Mouse (Mus musculus): ENCODE measurements around the gene Eef1akmt1. TPM values are rescaled to one million over a fixed set of nuclear protein-coding genes. Genes with fewer than 3 reads are reported as not detected.
A peak's percentile ranks its signal among the peaks of the same experiment; 100 is the strongest.

The Eef1akmt1 gene
- 16.7 and 18.1 TPM in 2 replicates for total RNA-seq (2017)

- ATAC-seq (replicated peaks; ENCODE audit: low read depth, poor library complexity, severe bottlenecking), result peak; percentile 99
These were observed at the start of gene Eef1akmt1 for GRCm38 (mm10) chr14:57571155-57572133. Gene Eef1akmt1, minus strand, starts transcription at chr14:57571612.

DNA sequence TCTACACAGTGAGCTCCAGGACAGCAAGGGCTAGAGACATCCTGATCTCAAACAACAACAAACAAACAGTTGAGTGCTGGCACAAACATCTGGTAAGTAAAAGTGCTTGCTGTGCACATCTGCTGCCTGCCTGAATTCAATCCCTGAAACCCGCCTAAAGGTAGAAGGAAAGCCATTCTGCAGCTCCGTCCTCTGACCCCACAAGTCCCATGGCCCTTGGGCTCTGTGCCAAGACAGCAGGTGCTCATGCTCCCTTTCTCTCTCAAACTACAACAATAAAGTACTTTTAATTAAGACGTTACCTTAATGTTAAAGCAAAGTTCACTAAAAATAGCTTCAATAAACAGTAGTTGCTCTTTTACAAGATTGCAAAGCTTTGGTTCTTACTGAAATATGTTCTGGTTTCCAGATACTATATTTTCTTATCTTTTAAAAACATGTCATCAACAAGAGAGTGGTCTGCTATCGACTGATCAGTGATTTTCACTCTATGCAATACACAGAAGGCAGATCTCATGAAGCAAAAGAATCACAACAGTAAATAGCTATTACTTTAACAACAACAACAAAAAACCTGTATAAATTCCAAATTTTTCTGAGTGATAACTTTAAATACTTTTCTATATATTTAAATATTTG, 49.3 kb upstream of the Eef1akmt1 start:
- ATAC-seq (replicated peaks; ENCODE audit: low read depth, poor library complexity, severe bottlenecking), result no peak

GRCm38 (mm10) chr14:57619487-57619886, 48.1 kb upstream of the Eef1akmt1 start:
- peak; percentile 89 for ATAC-seq (replicated peaks; ENCODE audit: low read depth, poor library complexity, severe bottlenecking)

DNA sequence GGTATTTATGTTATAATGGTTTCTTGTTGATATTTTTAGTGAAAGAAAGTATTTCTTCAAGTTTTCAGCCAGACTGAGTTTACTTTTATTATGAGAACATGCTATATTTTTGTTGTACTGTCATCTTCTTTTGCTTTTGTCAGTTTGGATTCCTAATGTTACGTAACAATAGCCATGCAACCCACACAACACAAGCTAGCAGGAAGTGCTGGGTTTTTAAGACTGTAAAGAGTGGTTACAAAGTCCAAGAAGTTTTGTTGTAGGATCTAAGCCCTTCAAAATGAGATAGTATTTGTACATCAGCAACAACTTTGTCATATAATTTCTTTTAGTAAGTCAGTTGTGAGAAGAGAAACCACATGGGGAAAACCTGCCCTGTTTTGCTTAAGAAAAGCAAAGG, 46.3 kb upstream of the Eef1akmt1 start:
- no peak for ATAC-seq (replicated peaks; ENCODE audit: low read depth, poor library complexity, severe bottlenecking)

GRCm38 (mm10) chr14:57616339-57616965, 45.0 kb upstream of the Eef1akmt1 start:
- no peak for ATAC-seq (replicated peaks; ENCODE audit: low read depth, poor library complexity, severe bottlenecking)

GRCm38 (mm10) chr14:57615828-57616227, 44.4 kb upstream of the Eef1akmt1 start:
- ATAC-seq (replicated peaks; ENCODE audit: low read depth, poor library complexity, severe bottlenecking), result no peak

- ATAC-seq (replicated peaks; ENCODE audit: low read depth, poor library complexity, severe bottlenecking), result no peak
These were observed 39.6 kb upstream of the Eef1akmt1 start for GRCm38 (mm10) chr14:57611034-57611433.

- no peak for ATAC-seq (replicated peaks; ENCODE audit: low read depth, poor library complexity, severe bottlenecking)
These were observed 38.5 kb upstream of the Eef1akmt1 start for GRCm38 (mm10) chr14:57609816-57610329.

GRCm38 (mm10) chr14:57607500-57607899, 36.1 kb upstream of the Eef1akmt1 start:
- ATAC-seq (replicated peaks; ENCODE audit: low read depth, poor library complexity, severe bottlenecking), result no peak

GRCm38 (mm10) chr14:57606663-57607365, 35.4 kb upstream of the Eef1akmt1 start:
- ATAC-seq (replicated peaks; ENCODE audit: low read depth, poor library complexity, severe bottlenecking), result no peak

- no peak for ATAC-seq (replicated peaks; ENCODE audit: low read depth, poor library complexity, severe bottlenecking)
These were observed 21.9 kb upstream of the Eef1akmt1 start for GRCm38 (mm10) chr14:57593279-57593678.

DNA sequence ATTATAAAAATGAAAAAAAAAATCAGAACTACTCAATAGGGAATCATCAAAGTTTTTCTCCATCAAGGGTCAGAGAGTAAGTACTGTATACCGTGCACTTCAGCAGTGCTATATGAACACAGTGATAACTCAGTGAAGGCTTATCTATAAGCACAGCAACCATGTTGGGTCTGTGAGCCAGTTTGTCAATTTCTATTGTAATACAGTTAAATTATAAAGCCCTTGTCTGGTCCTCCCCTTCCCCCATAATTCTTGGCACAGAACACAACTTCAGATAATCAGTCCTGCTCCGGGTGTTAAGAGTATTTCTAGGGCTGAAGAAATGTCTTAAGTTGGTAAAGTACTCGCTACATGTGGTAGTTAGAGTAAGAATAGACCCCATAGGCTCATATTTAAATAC, 20.4 kb upstream of the Eef1akmt1 start:
- no peak for ATAC-seq (replicated peaks; ENCODE audit: low read depth, poor library complexity, severe bottlenecking)

GRCm38 (mm10) chr14:57576364-57577060, 5.1 kb upstream of the Eef1akmt1 start:
- 0 out of 2 replicates have a peak, but pooled peaks have one; percentile 21 for ATAC-seq (replicated peaks; ENCODE audit: low read depth, poor library complexity, severe bottlenecking)

DNA sequence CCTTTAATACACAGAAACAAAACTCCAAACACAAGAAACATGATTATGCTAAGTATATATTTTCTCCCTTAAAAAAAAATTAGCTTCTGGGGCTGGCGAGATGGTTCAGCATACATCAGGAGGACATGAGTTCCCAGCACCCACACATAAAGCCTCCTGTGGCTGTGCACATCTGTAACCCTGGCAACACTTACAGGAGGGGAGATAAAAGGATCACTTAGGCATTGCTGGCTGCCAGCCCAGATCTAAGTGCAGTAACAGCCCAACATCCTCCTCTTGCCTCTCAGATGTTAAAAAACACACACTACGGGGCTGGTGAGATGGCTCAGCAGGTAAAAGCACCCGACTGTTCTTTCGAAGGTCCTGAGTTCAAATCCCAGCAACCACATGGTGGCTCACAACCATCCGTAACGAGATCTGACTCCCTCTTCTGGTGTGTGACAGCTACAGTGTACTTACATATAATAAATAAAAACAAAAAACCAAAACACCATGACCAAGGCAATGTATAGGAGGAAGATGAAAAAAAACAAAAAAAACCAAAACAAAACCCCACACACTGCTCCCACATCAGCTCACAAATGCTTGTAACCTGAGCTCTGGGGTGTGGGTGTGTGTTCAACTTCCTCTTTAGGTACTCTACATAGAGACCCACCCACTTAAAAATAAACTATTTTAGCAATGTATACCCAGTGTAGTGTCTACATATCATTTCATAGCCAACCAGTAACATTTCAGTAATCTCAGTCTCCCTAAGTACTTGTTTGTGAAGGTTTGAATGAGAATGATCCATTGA, 3.6 kb upstream of the Eef1akmt1 start:
- ATAC-seq (replicated peaks; ENCODE audit: low read depth, poor library complexity, severe bottlenecking), result no peak

GRCm38 (mm10) chr14:57565626-57566025, 5.8 kb downstream of the Eef1akmt1 start:
- no peak for ATAC-seq (replicated peaks; ENCODE audit: low read depth, poor library complexity, severe bottlenecking)

GRCm38 (mm10) chr14:57556922-57557321, 14.5 kb downstream of the Eef1akmt1 start:
- no peak for ATAC-seq (replicated peaks; ENCODE audit: low read depth, poor library complexity, severe bottlenecking)

- ATAC-seq (replicated peaks; ENCODE audit: low read depth, poor library complexity, severe bottlenecking), result no peak
These were observed 15.8 kb downstream of the Eef1akmt1 start for GRCm38 (mm10) chr14:57555471-57556070.

DNA sequence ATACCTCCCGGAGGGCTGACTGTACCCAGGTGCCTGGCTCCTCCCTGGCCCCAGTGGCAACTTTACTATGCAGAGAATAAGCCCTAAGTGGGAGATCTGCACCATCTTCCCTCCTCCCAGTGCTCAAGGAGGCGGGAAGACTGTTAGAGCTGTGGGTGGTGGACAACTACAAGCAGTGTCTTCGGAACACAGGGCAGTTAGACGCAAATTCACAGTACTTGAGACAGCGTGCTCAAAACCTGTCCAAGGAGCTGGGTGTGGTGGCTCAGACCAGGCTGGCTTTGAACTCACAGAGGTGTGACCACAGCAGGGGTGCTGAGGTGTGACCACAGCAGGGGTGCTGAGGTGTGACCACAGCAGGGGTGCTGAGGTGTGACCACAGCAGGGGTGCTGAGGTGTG, 17.0 kb downstream of the Eef1akmt1 start:
- no peak for ATAC-seq (replicated peaks; ENCODE audit: low read depth, poor library complexity, severe bottlenecking)
